Mouse (Mus musculus) thymus, postnatal 14 days (tissue): ENCODE measurements at regions not wholly inside any gene's neighbourhood (a gene's known extent, or its start where the extent isn't known, plus 50 kb on each side); places are given as distances from the start of the nearest gene placed in this dataset.
A peak's percentile ranks its signal among the peaks of the same experiment; 100 is the strongest.

Source experiments
- DNase-seq: peaks from one replicate; pipeline ENCODE4 v3.0.0; 2021

- DNase-seq, result no peak
Observed at GRCm38 (mm10) chr17:70942478-70942877, 60.0 kb upstream of the Myom1 start.

DNA sequence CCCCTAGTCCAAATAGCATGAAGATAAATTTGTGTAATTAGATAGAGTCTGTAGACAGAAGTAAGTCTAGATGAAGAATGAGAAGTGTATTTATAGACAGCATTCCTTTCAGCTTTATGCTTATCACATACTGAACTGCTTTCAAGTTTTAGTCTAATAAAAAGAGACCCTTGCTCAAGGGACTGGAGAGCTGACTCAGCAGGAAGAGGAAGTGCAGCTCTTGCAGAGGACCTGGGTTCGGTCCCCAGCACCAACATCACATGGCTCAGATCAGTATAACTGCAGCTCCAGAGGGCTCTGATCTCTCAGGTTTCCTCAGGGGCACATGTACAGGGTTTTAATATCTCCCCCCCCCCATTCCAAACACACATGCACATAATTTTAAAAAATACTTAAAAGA lies 68.2 kb upstream of the Myom1 start:
- DNase-seq, result no peak

GRCm38 (mm10) chr17:70933122-70934050 lies 69.0 kb upstream of the Myom1 start:
- DNase-seq, result no peak

DNA sequence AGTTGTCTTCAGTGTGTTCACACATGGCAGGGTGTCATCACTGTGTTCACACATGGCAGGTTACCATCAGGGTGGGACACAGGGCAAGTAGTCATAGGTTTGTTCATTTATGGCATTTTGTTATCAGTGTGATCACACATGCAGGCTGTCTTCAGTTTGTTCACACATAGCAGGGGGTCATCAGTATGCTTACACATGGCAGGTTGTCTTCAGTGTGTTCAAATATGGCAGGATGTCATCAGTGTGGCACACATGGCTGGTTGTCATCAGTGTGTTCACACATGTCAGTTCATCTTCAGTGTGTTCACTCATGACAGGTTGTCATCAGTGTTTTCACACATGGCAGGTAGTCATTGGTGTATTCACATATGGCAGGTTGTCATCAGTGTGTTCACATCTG lies 69.9 kb upstream of the Myom1 start:
- no peak for DNase-seq

- DNase-seq, result no peak
Observed at GRCm38 (mm10) chr17:70930600-70930999, 71.8 kb upstream of the Myom1 start.

DNA sequence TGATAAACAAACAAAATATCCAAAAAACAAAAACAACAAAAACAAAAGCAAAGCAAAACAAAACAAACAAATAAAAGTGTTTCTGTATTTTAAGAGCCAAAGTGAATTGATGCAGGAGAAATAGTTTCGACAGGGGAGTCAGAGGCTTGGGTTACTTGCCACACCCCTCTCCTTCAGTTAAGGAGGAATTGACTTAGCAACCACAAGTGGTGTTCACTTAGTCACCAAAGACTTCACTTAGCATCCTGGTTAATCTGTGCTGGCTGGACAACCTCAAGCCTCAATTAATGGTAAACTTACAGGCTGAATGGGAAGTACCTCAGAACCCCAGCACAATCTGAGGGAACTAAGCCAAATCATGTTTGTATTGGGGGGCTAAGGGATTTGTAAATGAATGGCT lies 72.9 kb upstream of the Myom1 start:
- DNase-seq, result no peak

GRCm38 (mm10) chr17:70924565-70925220 lies 71.3 kb upstream of the Tgif1 start:
- peak; percentile 36 for DNase-seq

GRCm38 (mm10) chr17:70921681-70922080 lies 68.3 kb upstream of the Tgif1 start:
- no peak for DNase-seq

- DNase-seq, result no peak
Observed at GRCm38 (mm10) chr17:70920181-70920580, 66.8 kb upstream of the Tgif1 start.

DNA sequence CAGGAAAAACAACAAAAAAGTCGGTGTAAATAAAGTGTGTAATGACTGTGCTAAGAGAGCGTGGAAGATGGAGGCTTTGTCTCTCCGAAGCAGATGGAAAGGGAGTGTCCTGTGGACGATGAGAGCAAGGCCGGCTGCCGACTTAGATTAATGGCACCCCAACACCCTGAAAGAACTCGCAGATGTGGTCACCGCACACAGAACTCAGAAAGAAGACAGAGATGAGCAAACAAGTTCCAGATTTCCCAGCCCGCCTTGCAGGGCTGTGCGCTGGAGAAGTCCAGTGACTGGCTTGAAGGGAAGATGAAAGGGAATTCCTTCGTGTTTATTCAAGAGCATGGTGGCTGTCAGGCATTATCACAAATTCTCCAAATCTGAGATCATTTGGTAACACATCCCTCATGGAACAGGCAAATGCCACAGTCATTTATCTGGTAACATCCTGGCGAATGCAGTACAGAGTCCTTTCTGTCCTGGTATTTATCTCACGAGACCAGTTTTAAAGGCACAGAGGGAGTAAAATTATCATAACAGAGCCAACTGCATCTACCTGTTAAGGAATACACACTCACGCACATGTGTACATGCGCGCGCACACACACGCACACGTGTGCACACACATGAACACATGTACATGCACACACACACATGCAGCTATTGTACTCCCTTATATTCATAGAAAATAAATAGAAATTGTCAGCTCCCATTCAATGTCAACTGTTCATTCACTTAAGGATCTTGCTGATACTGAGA lies 64.0 kb upstream of the Tgif1 start:
- no peak for DNase-seq

- no peak for DNase-seq
Observed at GRCm38 (mm10) chr17:70916089-70916750, 62.9 kb upstream of the Tgif1 start.

GRCm38 (mm10) chr17:70915445-70915844 lies 62.1 kb upstream of the Tgif1 start:
- DNase-seq, result no peak

DNA sequence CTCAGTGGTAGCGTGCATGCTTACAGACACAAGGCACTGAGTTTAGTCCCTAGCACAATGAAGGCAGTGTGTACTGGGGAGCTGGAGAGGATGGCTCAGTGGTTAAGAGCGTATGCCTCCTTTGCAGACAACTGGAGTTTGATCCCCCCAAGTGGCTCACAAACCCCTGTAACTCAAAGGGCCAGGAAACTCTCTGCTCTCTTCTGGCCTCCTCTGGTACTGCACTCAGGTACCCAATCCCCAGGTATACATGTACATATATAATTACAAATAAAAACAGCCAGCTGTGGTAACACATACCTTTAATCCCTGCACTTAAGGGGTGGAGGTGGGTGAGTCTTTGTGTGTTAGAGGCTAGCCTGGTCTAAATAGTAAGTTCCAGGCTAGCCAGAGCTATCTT lies 56.9 kb upstream of the Tgif1 start:
- DNase-seq, result peak; percentile 51

GRCm38 (mm10) chr17:70909573-70909972 lies 56.2 kb upstream of the Tgif1 start:
- no peak for DNase-seq

- DNase-seq, result no peak
Observed at GRCm38 (mm10) chr17:70908328-70908727, 55.0 kb upstream of the Tgif1 start.
